Mouse (Mus musculus) limb, embryonic 14.5 days (tissue): ENCODE results near the gene Wfs1. TPM values are rescaled to one million over a fixed set of nuclear protein-coding genes. Genes with fewer than 3 reads are reported as not detected.

Experiments
- ATAC-seq: fragments of 200-750 bp; cut with Nextera tagmentation; 2 replicates; pipeline ENCODE4 v1.8.0; 2017; ENCODE audit warnings: low read depth, moderate number of reproducible peaks, moderate TSS enrichment; ENCODE audit not compliant: low FRiP score
- DNase-seq: peaks from one replicate; pipeline ENCODE4 v3.0.0-alpha.2; 2015; ENCODE audit warnings: low spot score
- H3K27ac ChIP-seq: fragments of 300-500 bp; sonication (generic); replicated peaks from 2 replicates; pipeline ENCODE4 v1.5.1; 2014; ENCODE audit warnings: low read depth, mild to moderate bottlenecking, low read length, moderate library complexity, mixed read lengths
- H3K27me3 ChIP-seq: fragments of 300-500 bp; sonication (generic); 2 replicates; pipeline ENCODE4 v1.6.1; 2014; ENCODE audit warnings: low read length, mixed read lengths; ENCODE audit not compliant: control insufficient read depth, insufficient read depth
- H3K36me3 ChIP-seq: fragments of 300-500 bp; sonication (generic); 2 replicates; pipeline ENCODE4 v1.6.1; 2014; ENCODE audit warnings: mild to moderate bottlenecking, low read length, moderate library complexity, mixed read lengths; ENCODE audit not compliant: control insufficient read depth, insufficient read depth
- H3K4me1 ChIP-seq: fragments of 300-500 bp; sonication (generic); 2 replicates; pipeline ENCODE4 v1.6.1; 2014; ENCODE audit warnings: antibody characterized with exemption, low read length, mixed read lengths; ENCODE audit not compliant: control insufficient read depth, insufficient read depth
- H3K4me2 ChIP-seq: fragments of 300-500 bp; sonication (generic); replicated peaks from 2 replicates; pipeline ENCODE4 v1.6.1; 2014; ENCODE audit warnings: low read depth, mild to moderate bottlenecking, low read length, moderate library complexity; ENCODE audit not compliant: severe bottlenecking
- H3K4me3 ChIP-seq: fragments of 300-500 bp; sonication (generic); replicated peaks from 2 replicates; pipeline ENCODE4 v1.5.1; 2014; ENCODE audit warnings: low read length
- H3K9ac ChIP-seq: fragments of 300-500 bp; sonication (generic); 2 replicates; pipeline ENCODE4 v1.6.1; 2014; ENCODE audit warnings: mild to moderate bottlenecking, low read depth, low read length, moderate library complexity; ENCODE audit not compliant: severe bottlenecking
- H3K9me3 ChIP-seq: fragments of 300-500 bp; sonication (generic); 2 replicates; pipeline ENCODE4 v1.6.1; 2016; ENCODE audit warnings: low read length; ENCODE audit not compliant: control insufficient read depth
- POLR2A ChIP-seq: fragments of 200-500 bp; IDR thresholded peaks from 2 replicates; pipeline ENCODE4 v1.8.0; 2012; ENCODE audit warnings: inconsistent platforms, mild to moderate bottlenecking, moderate library complexity, borderline replicate concordance; ENCODE audit not compliant: insufficient read depth, insufficient read length; ENCODE audit errors: extremely low read depth
- WGBS: fragments of 180-500 bp; shearing (Covaris S2); extraction: QIAGEN DNeasy Blood & Tissue Kit; methylation state at CpG from one replicate; pipeline ENCODE4 v1.1.7; 2014; 5-methylcytosine and 5-hydroxymethylcytosine counted together
- polyA plus RNA-seq, 2 experiments: library from polyadenylated mRNA; depleted of rRNA in 1 of 2; stranded (reverse) in 1 of 2; unstranded in 1 of 2; fragments of >200 nt; fragmentation: Nextera tagmentation in 1 of 2; extraction: Ambion mirVana in 1 of 2; gene quantifications; 2 replicates each; pipeline versions ENCODE4 v1.2.1 to v1.2.3; 2012 to 2014

Wfs1 gene
- polyA plus RNA-seq, 2 experiments = 11.2 to 12.8 TPM

DNA sequence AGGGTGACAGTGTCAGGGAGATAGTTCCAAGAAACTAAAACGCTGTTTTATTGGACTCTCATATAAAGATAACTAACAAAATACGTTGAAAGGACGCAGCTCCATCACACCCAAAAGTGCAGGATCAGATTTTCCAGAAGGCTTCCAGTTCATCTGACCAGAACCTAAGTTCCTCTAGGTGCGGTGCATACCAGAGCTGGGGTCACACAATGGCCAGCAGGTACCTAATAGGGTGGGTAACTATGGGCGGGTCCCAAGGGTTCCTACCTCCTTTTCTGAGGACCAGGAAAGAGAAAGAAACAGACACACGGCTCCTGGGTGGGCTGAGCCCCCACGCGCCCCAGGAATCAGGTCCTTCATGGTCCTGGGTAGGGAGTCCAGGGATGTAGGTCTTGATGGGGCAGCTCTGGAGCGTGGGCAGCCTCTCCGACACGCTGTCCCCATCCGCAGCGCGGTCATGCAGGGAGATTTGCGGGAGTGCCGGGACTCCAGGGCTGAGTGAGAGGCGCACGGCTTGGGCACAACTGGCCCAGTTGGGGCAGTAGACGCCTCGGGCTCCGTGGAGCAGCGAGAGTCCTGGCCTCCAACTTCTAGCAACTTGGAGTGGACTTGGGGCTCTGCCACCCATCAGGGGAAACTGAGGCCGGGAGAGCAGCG is 753 bp downstream of the Wfs1 start:
- TF ChIP-seq POLR2A = no peak
- peak overlapping the region; percentile 75 for H3K4me3 ChIP-seq
- no peak overlapping the region for H3K27ac ChIP-seq
- H3K9ac ChIP-seq = peak overlapping the region; percentile 84
- 14% methylated on average over 20 of the region's 24 CpGs for WGBS
- no peaks in the 10 kb centered on the region for H3K9me3 ChIP-seq
- H3K27me3 ChIP-seq = no peaks in the 10 kb centered on the region
- no peaks in the 10 kb centered on the region; the same call in 1 of the 2 replicates for H3K4me1 ChIP-seq
- DNase-seq (no peak), ATAC-seq (peak; percentile 23)
- no peaks in the 10 kb centered on the region for H3K36me3 ChIP-seq
- H3K4me2 ChIP-seq = peak overlapping the region; percentile 98

DNA sequence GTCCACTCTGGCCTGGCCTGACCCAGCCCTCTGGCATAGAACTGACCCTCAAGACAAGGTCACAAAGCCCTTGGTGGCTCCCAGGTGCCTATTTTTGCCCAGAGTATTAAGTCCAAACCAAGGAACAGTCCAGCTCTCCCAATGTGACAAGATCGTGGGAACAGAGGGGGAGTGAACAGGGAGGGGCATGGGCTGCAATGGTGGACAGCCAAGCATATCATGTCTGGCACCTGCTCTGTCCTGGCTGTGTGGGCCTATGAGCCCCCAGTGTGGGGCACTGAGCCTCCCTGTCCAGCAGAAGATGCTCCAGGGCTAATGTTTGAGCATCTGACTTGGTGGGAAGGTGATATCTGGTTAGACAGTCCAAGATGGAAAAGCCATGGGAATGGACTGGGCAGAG is 2.4 kb downstream of the Wfs1 start:
- Histone ChIP-seq H3K27me3 (no peaks in the 10 kb centered on the region), H3K36me3 (no peaks in the 10 kb centered on the region), H3K9me3 (no peaks in the 10 kb centered on the region), H3K4me3 (no peak overlapping the region), H3K4me2 (no peak overlapping the region), H3K4me1 (no peaks in the 10 kb centered on the region; the same call in 1 of the 2 replicates), H3K9ac (no peak overlapping the region), H3K27ac (no peak overlapping the region)
- 89% methylated on average over 1 of the region's 1 CpGs for WGBS
- no peak for TF ChIP-seq POLR2A
- no peak for ATAC-seq
- DNase-seq = no peak

DNA sequence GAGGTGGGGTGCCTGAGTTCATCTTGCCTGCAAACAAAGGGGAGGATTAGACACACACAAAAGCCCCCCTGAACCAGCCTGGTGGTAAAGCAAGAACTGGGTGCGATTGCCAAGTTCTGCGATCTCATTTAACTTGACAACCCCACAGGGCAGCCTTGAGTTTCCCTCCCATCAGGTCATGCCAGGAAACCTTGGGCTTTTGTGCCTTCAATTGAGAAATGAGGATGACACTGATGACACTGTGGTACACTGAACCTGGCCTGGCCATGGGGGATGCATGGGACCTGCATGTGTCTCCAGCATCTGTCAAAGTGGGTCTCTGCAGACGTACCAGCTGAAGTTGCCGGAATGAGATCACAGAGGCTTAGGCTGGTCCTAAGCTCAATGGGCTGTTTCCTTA is 6.7 kb downstream of the Wfs1 start:
- no peak for DNase-seq
- H3K9ac ChIP-seq = no peak overlapping the region
- WGBS = 86% methylated on average over 4 of the region's 4 CpGs
- H3K27me3 ChIP-seq = no peaks in the 10 kb centered on the region
- H3K4me1 ChIP-seq = no peaks in the 10 kb centered on the region
- no peak overlapping the region for H3K4me3 ChIP-seq
- no peak for TF ChIP-seq POLR2A
- no peak for ATAC-seq
- peaks cover 7% of the 10 kb centered on the region; the same call in 1 of the 2 replicates for H3K36me3 ChIP-seq
- H3K9me3 ChIP-seq = no peaks in the 10 kb centered on the region
- H3K27ac ChIP-seq = no peak overlapping the region
- H3K4me2 ChIP-seq = no peak overlapping the region

DNA sequence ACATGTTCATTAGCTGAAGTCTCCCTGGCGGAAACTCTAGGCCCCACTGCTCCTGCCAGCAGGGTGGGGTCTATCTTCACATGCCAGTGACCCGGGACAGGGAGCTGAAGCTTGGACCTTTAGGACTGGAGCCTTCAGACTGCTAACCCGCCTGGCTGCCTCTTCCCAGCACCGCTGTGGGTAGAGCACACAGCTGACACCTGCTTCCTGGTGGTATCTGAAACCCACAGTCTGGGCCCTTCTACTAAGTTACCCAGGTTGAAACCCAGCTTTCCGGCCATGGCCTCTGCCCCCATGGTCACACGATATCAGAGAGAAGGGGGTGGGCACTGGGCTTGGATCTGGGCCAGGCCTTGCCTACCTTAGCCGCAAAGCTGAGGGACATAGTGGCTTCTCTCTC is 9.4 kb downstream of the Wfs1 start:
- Histone ChIP-seq H3K27me3 (no peaks in the 10 kb centered on the region), H3K9ac (no peak overlapping the region), H3K27ac (no peak overlapping the region), H3K4me1 (no peaks in the 10 kb centered on the region), H3K4me3 (no peak overlapping the region), H3K36me3 (peaks cover 19% of the 10 kb centered on the region), H3K4me2 (no peak overlapping the region), H3K9me3 (no peaks in the 10 kb centered on the region)
- ATAC-seq (no peak), DNase-seq (no peak)
- TF ChIP-seq POLR2A = no peak
- WGBS = 82% methylated on average over 7 of the region's 7 CpGs

DNA sequence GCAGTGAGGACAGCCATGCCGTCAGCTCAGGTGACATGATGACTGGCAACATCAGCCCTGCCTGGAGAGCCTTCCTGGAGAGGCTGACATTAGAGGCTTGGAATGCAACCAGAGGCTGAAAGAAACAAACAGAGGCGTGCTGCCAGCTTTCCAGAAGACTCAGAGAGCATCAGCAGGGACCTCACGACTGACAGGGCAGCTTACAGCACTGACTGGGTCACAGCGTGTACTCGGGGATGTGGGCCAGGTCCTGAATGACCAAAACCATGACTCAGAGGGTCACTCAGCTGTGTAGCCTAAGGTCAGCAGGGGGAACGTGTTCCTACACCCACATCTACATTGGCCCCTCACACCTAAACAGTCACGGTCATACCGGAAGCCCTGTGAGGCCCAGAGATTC is 10.0 kb downstream of the Wfs1 start:
- H3K27ac ChIP-seq = no peak overlapping the region
- H3K9me3 ChIP-seq = no peaks in the 10 kb centered on the region
- TF ChIP-seq POLR2A = no peak
- peaks cover 19% of the 10 kb centered on the region for H3K36me3 ChIP-seq
- ATAC-seq (no peak), DNase-seq (no peak)
- H3K27me3 ChIP-seq = no peaks in the 10 kb centered on the region
- 80% methylated on average over 8 of the region's 8 CpGs for WGBS
- H3K4me3 ChIP-seq = no peak overlapping the region
- no peak overlapping the region for H3K4me2 ChIP-seq
- H3K9ac ChIP-seq = no peak overlapping the region
- H3K4me1 ChIP-seq = no peaks in the 10 kb centered on the region
